Mouse (Mus musculus) small intestine, adult 2 months (tissue): Measurements from ENCODE around the gene Slfnl1. TPM values are rescaled to one million over a fixed set of nuclear protein-coding genes. Genes with fewer than 3 reads are reported as not detected.

Experiments used
- H3K27ac ChIP-seq: fragments of 200-500 bp; 2 replicates; pipeline ENCODE4 v1.5.1; 2012; ENCODE audit warnings: low read depth, low read length, control low read depth, inconsistent platforms; ENCODE audit not compliant: insufficient read depth
- H3K27me3 ChIP-seq: fragments of 200-500 bp; 2 replicates; pipeline ENCODE4 v1.6.1; 2012; ENCODE audit warnings: mild to moderate bottlenecking, moderate library complexity, low read length, inconsistent platforms; ENCODE audit not compliant: control insufficient read depth, insufficient read depth
- H3K36me3 ChIP-seq: fragments of 200-500 bp; 2 replicates; pipeline ENCODE4 v1.6.1; 2012; ENCODE audit warnings: mild to moderate bottlenecking, low read length, control low read depth, inconsistent platforms; ENCODE audit not compliant: control insufficient read depth, insufficient read depth
- H3K4me1 ChIP-seq: fragments of 200-500 bp; 2 replicates; pipeline ENCODE4 v1.6.1; 2012; ENCODE audit warnings: low read length, inconsistent platforms, mixed read lengths; ENCODE audit not compliant: control insufficient read depth, insufficient read depth, insufficient read length
- H3K4me3 ChIP-seq: fragments of 200-500 bp; 2 replicates; pipeline ENCODE4 v1.5.1; 2012; ENCODE audit warnings: low read depth, mild to moderate bottlenecking, control low read depth, inconsistent platforms, low read length, moderate library complexity
- CTCF ChIP-seq: fragments of 200-500 bp; IDR thresholded peaks from 2 replicates; pipeline ENCODE4 v1.5.1; 2012; ENCODE audit warnings: low read depth, mild to moderate bottlenecking, control low read depth, inconsistent platforms, low read length, moderate library complexity, mixed read lengths; ENCODE audit not compliant: insufficient replicate concordance, insufficient read length; ENCODE audit errors: extremely low read depth
- POLR2A ChIP-seq: fragments of 200-500 bp; IDR thresholded peaks from 2 replicates; pipeline ENCODE4 v1.6.1; 2012; ENCODE audit warnings: low read depth, mild to moderate bottlenecking, control low read depth, inconsistent platforms, low read length, moderate library complexity
- WGBS: fragments of 180-500 bp; shearing (Covaris S2); methylation state at CpG from one replicate; pipeline ENCODE4 v1.1.7; 2018; 5-methylcytosine and 5-hydroxymethylcytosine counted together
- polyA plus RNA-seq: library from polyadenylated mRNA; depleted of rRNA; stranded (reverse); fragments of >200 nt; gene quantifications from 2 replicates; pipeline ENCODE4 v1.2.3, GENCODE M21; 2012; rRNA removed

The Slfnl1 gene
- polyA plus RNA-seq, result not detected in 2 replicates

DNA sequence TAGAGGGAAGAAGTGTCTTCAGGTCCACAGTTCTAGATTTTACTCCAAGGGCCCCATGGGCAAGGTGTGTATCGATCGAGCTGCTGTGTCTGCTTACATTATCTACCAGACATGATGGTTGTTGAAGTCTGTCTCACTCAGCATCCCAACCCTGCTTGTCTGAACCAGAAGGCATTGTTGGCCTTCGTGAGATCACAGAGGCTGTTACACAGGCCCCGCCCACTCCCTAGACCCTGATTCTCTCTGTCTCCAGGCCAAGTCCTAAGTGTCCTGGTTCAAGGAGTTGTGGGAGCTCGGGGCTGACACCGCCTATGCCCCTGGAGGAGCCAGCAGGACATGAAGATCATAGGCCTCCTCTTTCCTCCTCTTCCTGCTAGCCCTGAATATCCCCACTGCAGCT lies at the start of gene Slfnl1:
TSS of gene Slfnl1 (plus strand) at position 246 of the 400 bp plus-strand sequence.
- no peak within 1 kb of the TSS for H3K27ac ChIP-seq
- H3K4me3 ChIP-seq, result no peak within 1 kb of the TSS
- TF ChIP-seq POLR2A (no peak), CTCF (no peak)
- no peaks in the 10 kb centered on the region for H3K27me3 ChIP-seq
- H3K36me3 ChIP-seq, result peaks cover 19% of the 10 kb centered on the region
- no peaks in the 10 kb centered on the region for H3K4me1 ChIP-seq
- 76% methylated on average over 6 of the region's 6 CpGs for WGBS

DNA sequence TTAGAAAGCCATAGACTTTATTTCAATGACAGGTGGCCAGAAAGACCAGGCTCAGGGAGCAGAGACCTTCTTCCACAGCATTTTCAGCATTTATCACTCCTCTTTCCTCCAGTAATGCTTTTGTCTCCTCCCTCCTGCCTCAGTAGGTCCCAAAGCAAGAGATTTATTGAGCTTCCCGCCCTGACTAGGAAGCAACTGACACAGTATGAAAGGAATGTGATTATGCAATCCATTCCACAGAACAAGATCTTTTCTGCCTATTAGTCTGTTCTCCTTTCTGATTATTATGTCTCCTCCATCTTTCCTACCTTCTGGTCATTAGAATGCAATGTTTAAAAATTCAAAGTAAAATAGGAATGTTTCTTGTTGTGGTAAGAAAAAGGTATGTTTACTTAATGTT lies 44.3 kb upstream of the Slfnl1 start:
- Histone ChIP-seq H3K27ac (no peak overlapping the region), H3K36me3 (0 out of 2 replicates have a peak, but pooled peaks cover 2% of the 10 kb centered on the region), H3K4me1 (no peaks in the 10 kb centered on the region), H3K4me3 (no peak overlapping the region), H3K27me3 (no peaks in the 10 kb centered on the region)
- 41% methylated on average over 1 of the region's 1 CpGs for WGBS
- TF ChIP-seq POLR2A (no peak), CTCF (no peak)

DNA sequence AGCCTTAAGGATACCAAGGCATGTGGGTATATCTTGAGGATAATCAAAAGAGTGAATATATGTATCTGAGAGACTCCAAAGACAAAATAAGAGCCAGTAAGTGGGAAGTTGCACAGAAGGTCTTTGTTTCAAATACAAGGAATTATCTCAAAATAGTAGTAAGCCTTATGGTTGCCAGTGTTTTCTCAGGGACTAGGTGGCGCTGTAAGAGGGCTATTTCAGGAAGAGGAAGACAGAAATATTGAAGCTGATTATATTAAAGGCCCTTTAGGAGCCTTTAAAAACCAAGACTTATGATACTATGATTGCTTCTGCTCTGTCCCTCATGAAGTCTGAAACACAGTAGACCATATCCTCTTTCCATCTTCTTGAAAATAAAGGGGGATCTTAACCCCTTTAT lies 25.1 kb upstream of the Slfnl1 start:
- peaks cover 3% of the 10 kb centered on the region; the same call in 1 of the 2 replicates for H3K36me3 ChIP-seq
- TF ChIP-seq POLR2A (no peak), CTCF (no peak)
- H3K4me1 ChIP-seq, result no peaks in the 10 kb centered on the region
- H3K27me3 ChIP-seq, result no peaks in the 10 kb centered on the region
- no peak overlapping the region for H3K4me3 ChIP-seq
- WGBS, result 64% methylated on average over 1 of the region's 1 CpGs
- no peak overlapping the region for H3K27ac ChIP-seq

DNA sequence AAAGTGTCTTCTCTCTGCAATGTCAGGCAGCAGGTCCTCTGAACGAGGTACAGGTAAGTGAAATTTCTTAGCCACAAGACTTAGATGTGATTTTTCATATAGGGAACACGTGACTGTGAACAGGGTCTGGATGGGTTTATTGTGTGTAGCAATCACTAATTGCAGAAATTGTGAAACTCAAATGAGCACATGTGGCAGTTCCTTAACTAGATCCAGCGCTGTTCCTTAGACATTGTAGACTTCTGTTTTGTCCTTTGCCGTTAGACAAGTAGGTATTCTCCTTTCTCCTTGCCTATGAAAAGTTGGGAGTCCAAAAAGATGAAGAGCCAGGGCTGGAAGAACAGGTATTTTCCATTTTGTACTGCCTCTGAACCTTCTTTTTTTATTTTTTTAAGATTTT lies 20.8 kb upstream of the Slfnl1 start:
- Histone ChIP-seq H3K36me3 (peaks cover 3% of the 10 kb centered on the region; the same call in 1 of the 2 replicates), H3K27ac (no peak overlapping the region), H3K4me3 (no peak overlapping the region), H3K4me1 (peaks cover 5% of the 10 kb centered on the region; the same call in 1 of the 2 replicates), H3K27me3 (no peaks in the 10 kb centered on the region)
- 95% methylated on average over 4 of the region's 4 CpGs for WGBS
- no peak for TF ChIP-seq CTCF
- no peak for TF ChIP-seq POLR2A

DNA sequence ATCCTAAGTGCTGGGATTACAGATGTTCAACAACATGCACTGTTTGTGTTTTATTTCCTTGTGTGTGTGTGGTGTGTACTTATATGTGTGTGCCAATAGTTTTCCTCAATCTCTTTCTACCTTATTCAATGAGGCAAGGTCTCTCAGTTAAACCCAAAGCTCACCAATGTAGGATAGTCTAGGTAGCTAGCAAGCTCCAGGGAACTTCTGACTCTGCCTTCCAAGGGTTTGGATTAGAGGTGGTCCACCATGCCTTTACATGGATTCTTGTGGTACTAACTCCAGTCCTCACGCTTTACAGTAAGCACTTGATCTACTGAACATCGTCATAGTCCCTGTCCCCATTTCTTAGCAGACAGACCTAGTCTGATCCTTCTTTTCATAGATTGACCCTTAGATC lies 17.7 kb upstream of the Slfnl1 start:
- TF ChIP-seq POLR2A (no peak), CTCF (no peak)
- 96% methylated on average over 2 of the region's 2 CpGs for WGBS
- Histone ChIP-seq H3K27ac (no peak overlapping the region), H3K4me3 (no peak overlapping the region), H3K36me3 (peaks cover 3% of the 10 kb centered on the region; the same call in 1 of the 2 replicates), H3K27me3 (no peaks in the 10 kb centered on the region), H3K4me1 (peaks cover 11% of the 10 kb centered on the region; the same call in 1 of the 2 replicates)

DNA sequence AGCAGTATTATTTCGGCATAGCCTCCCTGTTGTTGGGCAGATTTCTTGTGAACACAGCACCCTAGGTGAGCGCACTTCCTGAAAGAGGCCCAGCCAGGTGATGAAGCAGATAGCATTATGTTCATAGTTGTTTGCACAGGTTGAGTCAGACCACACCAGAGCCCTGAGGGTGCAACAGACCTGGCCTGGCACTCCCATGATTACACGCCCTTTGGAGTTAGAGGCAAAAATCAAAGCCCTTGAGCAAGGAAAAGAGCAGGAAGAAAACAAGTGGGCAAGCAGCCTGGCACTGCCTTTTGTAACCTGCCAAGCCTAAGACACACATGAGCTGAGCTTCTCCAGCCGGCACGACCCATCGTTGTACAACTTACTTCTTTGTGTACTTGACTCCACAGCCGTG lies 15.5 kb upstream of the Slfnl1 start:
- Histone ChIP-seq H3K27ac (peak overlapping the region; percentile 95), H3K36me3 (peaks cover 4% of the 10 kb centered on the region; the same call in 1 of the 2 replicates), H3K4me1 (peaks cover 11% of the 10 kb centered on the region; the same call in 1 of the 2 replicates), H3K4me3 (peak overlapping the region; percentile 55), H3K27me3 (no peaks in the 10 kb centered on the region)
- WGBS, result 30% methylated on average over 7 of the region's 7 CpGs
- no peak; the same call in 1 of the 2 replicates for TF ChIP-seq CTCF
- peak; percentile 36; the same call in 1 of the 2 replicates for TF ChIP-seq POLR2A

DNA sequence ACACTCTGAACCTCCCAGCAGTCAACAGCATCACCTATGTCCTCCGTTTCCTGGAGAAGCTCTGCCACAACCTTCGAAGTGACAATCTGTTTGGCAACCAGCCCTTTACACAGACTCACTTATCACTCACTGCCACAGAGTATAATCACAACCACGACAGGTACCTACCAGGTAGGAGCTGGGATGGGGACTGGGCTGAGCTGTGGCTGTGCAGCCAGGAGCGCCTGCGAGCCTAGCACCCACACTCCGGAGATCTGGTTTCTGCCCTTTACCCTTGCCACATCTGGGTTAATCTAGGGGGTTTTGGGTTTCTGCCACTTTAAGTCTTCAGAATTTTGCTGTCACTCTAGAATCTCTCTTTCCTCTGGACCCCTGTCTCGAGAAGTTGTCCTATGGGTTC lies 15.1 kb upstream of the Slfnl1 start:
- 23% methylated on average over 7 of the region's 7 CpGs for WGBS
- peak overlapping the region; percentile 55 for H3K4me3 ChIP-seq
- TF ChIP-seq POLR2A (no peak), CTCF (no peak)

DNA sequence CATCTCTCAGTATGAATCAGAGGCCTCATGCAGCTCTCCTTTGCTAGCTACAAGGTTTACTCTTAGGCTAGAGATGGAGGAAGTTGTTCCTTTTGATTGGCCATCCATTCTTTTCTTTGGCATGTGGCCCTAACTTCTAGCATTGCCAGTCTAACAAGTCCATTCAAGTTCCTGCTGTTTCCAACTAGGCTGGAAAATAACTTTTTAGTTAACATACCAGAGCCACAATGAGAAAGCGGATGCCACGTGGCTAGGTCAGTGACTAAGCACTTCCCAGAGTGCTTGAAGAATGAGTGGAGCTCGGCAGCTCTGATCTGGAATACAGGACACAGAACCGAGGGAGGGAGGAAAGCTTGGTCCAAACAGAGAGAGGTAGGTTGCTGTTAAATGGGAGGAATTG lies 14.7 kb upstream of the Slfnl1 start:
- H3K4me3 ChIP-seq, result peak overlapping the region; percentile 1; the same call in 1 of the 2 replicates

More for the DNA sequence above, 15.1 kb upstream of the Slfnl1 start:
- Histone ChIP-seq H3K36me3 (peaks cover 4% of the 10 kb centered on the region; the same call in 1 of the 2 replicates), H3K27ac (peak overlapping the region; percentile 95), H3K4me1 (peaks cover 11% of the 10 kb centered on the region; the same call in 1 of the 2 replicates), H3K27me3 (no peaks in the 10 kb centered on the region)

More for the DNA sequence above, 14.7 kb upstream of the Slfnl1 start:
- no peak for TF ChIP-seq POLR2A
- TF ChIP-seq CTCF, result no peak
- Histone ChIP-seq H3K27me3 (no peaks in the 10 kb centered on the region), H3K27ac (peak overlapping the region; percentile 95), H3K36me3 (peaks cover 6% of the 10 kb centered on the region; the same call in 1 of the 2 replicates), H3K4me1 (peaks cover 11% of the 10 kb centered on the region; the same call in 1 of the 2 replicates)
- WGBS, result 21% methylated on average over 4 of the region's 4 CpGs
